Mouse (Mus musculus): ENCODE data around the gene Cog5. TPM values are rescaled to one million over a fixed set of nuclear protein-coding genes. Genes with fewer than 3 reads are reported as not detected.

Cog5 gene
- total and polyA plus RNA-seq, 3 experiments = 27.1 to 28.4 TPM; not detected in 1

GRCm38 (mm10) chr12:31948101-31949000, 293.7 kb downstream of the Cog5 start:
- Histone ChIP-seq H3K9me3 (replicated peaks; ENCODE audit: insufficient read depth, low read length) (no peaks in the 10 kb centered on the region), H3K36me3 (ENCODE audit: control insufficient read depth in 1 of 2, insufficient read depth in 2 of 2, low read length in 2 of 2) (peaks cover 0 to 29% of the 10 kb centered on the region in 2 experiments; a peak in 2 of 4 replicates), H3K27me3 (ENCODE audit: control insufficient read depth in 1 of 2, insufficient read depth in 2 of 2, low read length in 2 of 2) (no peaks in the 10 kb centered on the region), H3K4me3 (ENCODE audit: control insufficient read depth in 1 of 2, insufficient read depth in 1 of 2, low read depth in 2 of 2, low read length in 2 of 2) (peak overlapping the region; percentile 80 to 89), H3K9ac (ENCODE audit: control insufficient read depth, low read depth, low read length, poor library complexity, severe bottlenecking) (peak overlapping the region; percentile 83), H3K79me2 (ENCODE audit: control insufficient read depth, insufficient read depth, low read length, poor library complexity) (peaks cover 9% of the 10 kb centered on the region; the same call in 1 of the 2 replicates), H3K4me1 (ENCODE audit: control insufficient read depth in 1 of 2, insufficient read depth in 2 of 2, low read length in 2 of 2) (peaks cover 9 to 14% of the 10 kb centered on the region in 2 experiments), H3K27ac (ENCODE audit: control insufficient read depth, low read depth, low read length) (peak overlapping the region; percentile 83)
- DNase-seq (ENCODE audit: low read depth, low spot score) = peak; percentile 53
- TF ChIP-seq ZNF384 (IDR thresholded peaks at IDR 0.05; ENCODE audit: low read depth, low read length) (peak; percentile 88), GATA1 (IDR thresholded peaks at IDR 0.05; ENCODE audit: low read depth, low read length) (peak; percentile 37; the same call in 1 of the 2 replicates), MAX (IDR thresholded peaks at IDR 0.05; ENCODE audit: low read length) (0 out of 2 replicates have a peak, but pooled peaks have one; percentile 28), ETS1 (IDR thresholded peaks at IDR 0.05; ENCODE audit: low read depth, low read length) (peak; percentile 24; the same call in 1 of the 2 replicates), POLR2A (IDR thresholded peaks at IDR 0.05; ENCODE audit: control insufficient read depth in 1 of 2, insufficient read depth in 1 of 2, low read depth in 1 of 2, low read length in 2 of 2, poor library complexity in 1 of 2) (no peak), MXI1 (IDR thresholded peaks at IDR 0.05; ENCODE audit: low read depth, low read length) (no peak), E2F4 (IDR thresholded peaks at IDR 0.05; ENCODE audit: borderline replicate concordance, low read depth, low read length) (no peak), NRF1 (IDR thresholded peaks at IDR 0.05; ENCODE audit: insufficient read depth, low read depth, low read length, poor library complexity, severe bottlenecking) (no peak), CHD1 (IDR thresholded peaks at IDR 0.05; ENCODE audit: low read depth, low read length) (peak; percentile 76; the same call in 1 of the 2 replicates), EP300 (IDR thresholded peaks at IDR 0.05; ENCODE audit: low read depth in 1 of 2, low read length in 2 of 2) (peak; percentile 33 to 43; a peak in 1 of 4 replicates), RCOR1 (IDR thresholded peaks at IDR 0.05; ENCODE audit: low read depth, low read length) (0 out of 2 replicates have a peak, but pooled peaks have one; percentile 33), CTCF (IDR thresholded peaks at IDR 0.05 in 2 of 3, conservative IDR thresholded peaks at IDR 0.05 in 1 of 3; ENCODE audit: control insufficient read depth in 1 of 3, insufficient read depth in 1 of 3, low read depth in 2 of 3, low read length in 3 of 3, poor library complexity in 1 of 3, severe bottlenecking in 1 of 3) (no peak)

GRCm38 (mm10) chr12:31949193-31949741, 294.6 kb downstream of the Cog5 start:
- DNase-seq (ENCODE audit: low read depth, low spot score) = peak; percentile 90
- Histone ChIP-seq H3K4me3 (ENCODE audit: control insufficient read depth in 1 of 2, insufficient read depth in 1 of 2, low read depth in 2 of 2, low read length in 2 of 2) (peak overlapping the region; percentile 80 to 89), H3K9me3 (replicated peaks; ENCODE audit: insufficient read depth, low read length) (no peaks in the 10 kb centered on the region), H3K36me3 (ENCODE audit: control insufficient read depth in 1 of 2, insufficient read depth in 2 of 2, low read length in 2 of 2) (peaks cover 0 to 20% of the 10 kb centered on the region in 2 experiments; a peak in 2 of 4 replicates), H3K27me3 (ENCODE audit: control insufficient read depth in 1 of 2, insufficient read depth in 2 of 2, low read length in 2 of 2) (no peaks in the 10 kb centered on the region), H3K4me1 (ENCODE audit: control insufficient read depth in 1 of 2, insufficient read depth in 2 of 2, low read length in 2 of 2) (peaks cover 2 to 6% of the 10 kb centered on the region in 2 experiments; a peak in 3 of 4 replicates), H3K9ac (ENCODE audit: control insufficient read depth, low read depth, low read length, poor library complexity, severe bottlenecking) (peak overlapping the region; percentile 83), H3K79me2 (ENCODE audit: control insufficient read depth, insufficient read depth, low read length, poor library complexity) (peaks cover 9% of the 10 kb centered on the region; the same call in 1 of the 2 replicates), H3K27ac (ENCODE audit: control insufficient read depth, low read depth, low read length) (peak overlapping the region; percentile 83)
- TF ChIP-seq USF2 (IDR thresholded peaks at IDR 0.05; ENCODE audit: borderline replicate concordance in 1 of 2, insufficient read depth in 1 of 2, low read depth in 1 of 2, low read length in 2 of 2) (peak in 1 of 2 experiments; percentile 63; a peak in 2 of 4 replicates), GABPA (IDR thresholded peaks at IDR 0.05; ENCODE audit: low read depth, low read length) (no peak), USF1 (IDR thresholded peaks at IDR 0.05; ENCODE audit: low read depth, low read length) (peak; percentile 95), POLR2A (IDR thresholded peaks at IDR 0.05; ENCODE audit: control insufficient read depth in 1 of 2, insufficient read depth in 1 of 2, low read depth in 1 of 2, low read length in 2 of 2, poor library complexity in 1 of 2) (peak in 1 of 2 experiments; percentile 33; a peak in 2 of 4 replicates), CHD2 (IDR thresholded peaks at IDR 0.05; ENCODE audit: low read length) (no peak; the same call in 1 of the 2 replicates), NELFE (IDR thresholded peaks at IDR 0.05; ENCODE audit: low read depth, low read length) (peak; percentile 42; the same call in 1 of the 2 replicates), SIN3A (IDR thresholded peaks at IDR 0.05; ENCODE audit: low read length) (peak; percentile 79), NRF1 (IDR thresholded peaks at IDR 0.05; ENCODE audit: insufficient read depth, low read depth, low read length, poor library complexity, severe bottlenecking) (peak; percentile 83), KAT2A (conservative IDR thresholded peaks at IDR 0.05; ENCODE audit: low read depth, low read length) (no peak), MYB (IDR thresholded peaks at IDR 0.05; ENCODE audit: low read depth, low read length) (no peak), MEF2A (IDR thresholded peaks at IDR 0.05; ENCODE audit: extremely low read depth, insufficient replicate concordance, low read depth, low read length, poor library complexity, severe bottlenecking) (no peak), ETS1 (IDR thresholded peaks at IDR 0.05; ENCODE audit: low read depth, low read length) (peak; percentile 55; the same call in 1 of the 2 replicates), EP300 (IDR thresholded peaks at IDR 0.05; ENCODE audit: low read depth in 1 of 2, low read length in 2 of 2) (peak in 1 of 2 experiments; percentile 30; a peak in 1 of 4 replicates), TAL1 (IDR thresholded peaks at IDR 0.05; ENCODE audit: low read length) (no peak), GATA1 (IDR thresholded peaks at IDR 0.05; ENCODE audit: low read depth, low read length) (no peak), JUND (IDR thresholded peaks at IDR 0.05; ENCODE audit: low read depth, low read length) (no peak), E2F4 (IDR thresholded peaks at IDR 0.05; ENCODE audit: borderline replicate concordance, low read depth, low read length) (no peak), SMC3 (IDR thresholded peaks at IDR 0.05; ENCODE audit: low read depth, low read length) (no peak), MAZ (IDR thresholded peaks at IDR 0.05; ENCODE audit: low read depth, low read length) (peak; percentile 86; the same call in 1 of the 2 replicates)
